Mouse (Mus musculus) midbrain, embryonic 15.5 days (tissue): Measurements from ENCODE around the gene Clta. TPM values are rescaled to one million over a fixed set of nuclear protein-coding genes. Genes with fewer than 3 reads are reported as not detected.
A peak's percentile ranks its signal among the peaks of the same experiment; 100 is the strongest.

Source experiments
- ATAC-seq: fragments of 200-750 bp; cut with Nextera tagmentation; replicated peaks from 2 replicates; pipeline ENCODE4 v1.8.0; 2017; ENCODE audit warnings: moderate TSS enrichment
- H3K27ac ChIP-seq: fragments of 300-500 bp; sonication (generic); 2 replicates; pipeline ENCODE4 v1.5.1; 2015; ENCODE audit warnings: mild to moderate bottlenecking, inconsistent platforms
- H3K27me3 ChIP-seq: fragments of 300-500 bp; sonication (generic); replicated peaks from 2 replicates; pipeline ENCODE4 v1.6.1; 2015; ENCODE audit warnings: inconsistent platforms
- H3K36me3 ChIP-seq: fragments of 300-500 bp; sonication (generic); replicated peaks from 2 replicates; pipeline ENCODE4 v1.6.1; 2015; ENCODE audit warnings: inconsistent platforms
- H3K4me1 ChIP-seq: fragments of 300-500 bp; sonication (generic); 2 replicates; pipeline ENCODE4 v1.6.1; 2015; ENCODE audit warnings: inconsistent platforms
- H3K4me2 ChIP-seq: fragments of 300-500 bp; sonication (generic); 2 replicates; pipeline ENCODE4 v1.6.1; 2015; ENCODE audit warnings: inconsistent platforms, mild to moderate bottlenecking, moderate library complexity
- H3K4me3 ChIP-seq: fragments of 300-500 bp; sonication (generic); 2 replicates; pipeline ENCODE4 v1.5.1; 2015; ENCODE audit warnings: mild to moderate bottlenecking, inconsistent platforms
- H3K9ac ChIP-seq: fragments of 300-500 bp; sonication (generic); 2 replicates; pipeline ENCODE4 v1.6.1; 2015; ENCODE audit warnings: mild to moderate bottlenecking, inconsistent platforms
- H3K9me3 ChIP-seq: fragments of 300-500 bp; sonication (generic); 2 replicates; pipeline ENCODE4 v1.6.1; 2016; ENCODE audit warnings: inconsistent platforms
- WGBS: fragments of 180-500 bp; shearing (Covaris S2); methylation state at CpG from one replicate; pipeline ENCODE4 v1.1.7; 2015; ENCODE audit warnings: mixed read lengths; 5-methylcytosine and 5-hydroxymethylcytosine counted together
- polyA plus RNA-seq: library from polyadenylated mRNA; unstranded; fragments of >200 nt; fragmentation: Nextera tagmentation; extraction: Ambion mirVana; gene quantifications from 2 replicates; pipeline ENCODE4 v1.2.1, GENCODE M21; 2015

Gene Clta
- polyA plus RNA-seq, 1 experiment from 2014 or later, result 334 TPM

- Histone ChIP-seq H3K4me3 (peak overlapping the region; percentile 67; the same call in 1 of the 2 replicates), H3K4me2 (peak overlapping the region; percentile 59), H3K9ac (peak overlapping the region; percentile 20; the same call in 1 of the 2 replicates), H3K36me3 (no peaks in the 10 kb centered on the region), H3K9me3 (no peaks in the 10 kb centered on the region), H3K4me1 (peaks cover 18% of the 10 kb centered on the region), H3K27ac (no peak overlapping the region), H3K27me3 (no peaks in the 10 kb centered on the region)
- WGBS, result 66% methylated on average over 4 of the region's 4 CpGs
- ATAC-seq, result no peak
Observed at GRCm38 (mm10) chr4:44070641-44071040, 66.4 kb downstream of the Clta start.

- H3K4me3 ChIP-seq, result peak overlapping the region; percentile 67
- peak; percentile 14; the same call in 1 of the 2 replicates for ATAC-seq
- peak overlapping the region; percentile 59 for H3K4me2 ChIP-seq
- H3K27ac ChIP-seq, result peak overlapping the region; percentile 86
- no peaks in the 10 kb centered on the region for H3K27me3 ChIP-seq
- WGBS, result 13% methylated on average over 11 of the region's 11 CpGs
- peak overlapping the region; percentile 76 for H3K9ac ChIP-seq
- H3K9me3 ChIP-seq, result no peaks in the 10 kb centered on the region
- H3K36me3 ChIP-seq, result no peaks in the 10 kb centered on the region
- peaks cover 18% of the 10 kb centered on the region for H3K4me1 ChIP-seq
Observed at GRCm38 (mm10) chr4:44071741-44072145, 67.5 kb downstream of the Clta start.

DNA sequence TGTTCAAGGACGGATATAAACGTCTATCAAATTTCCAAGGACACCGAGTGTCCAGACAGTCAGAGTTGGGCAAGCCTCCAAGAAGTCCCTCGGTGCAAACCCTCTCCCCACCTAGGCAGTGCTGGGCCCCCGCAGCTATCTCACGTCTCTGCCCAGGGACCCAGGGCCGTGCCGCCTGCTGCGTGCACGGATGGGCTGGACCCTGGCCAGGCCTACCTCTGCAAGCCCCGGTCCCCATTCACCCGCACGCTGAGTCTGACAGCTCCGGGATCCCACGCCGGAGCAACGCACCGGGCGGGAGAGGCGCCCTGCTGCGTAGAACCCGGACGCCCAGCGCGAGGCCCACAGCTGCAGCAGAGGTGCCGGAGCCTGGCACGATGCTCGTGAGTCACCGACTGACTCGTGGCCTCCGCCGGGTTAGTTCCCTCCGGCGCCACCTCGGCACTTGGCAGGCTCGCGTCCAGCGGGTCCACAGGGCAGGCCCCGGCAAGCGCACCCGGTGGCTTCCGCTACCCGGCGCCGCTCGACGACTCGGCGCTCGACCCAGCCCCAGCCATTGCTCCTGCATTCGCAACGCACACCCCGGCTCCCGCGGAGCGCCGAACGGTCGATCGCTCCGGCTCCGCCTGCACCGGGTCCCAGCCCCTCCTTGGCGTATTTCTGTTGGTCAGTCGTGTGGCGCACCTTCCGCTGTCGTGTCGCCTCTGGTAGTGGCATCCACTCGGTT is 68.1 kb downstream of the Clta start:
- peak; percentile 99 for ATAC-seq
- Histone ChIP-seq H3K4me1 (peaks cover 18% of the 10 kb centered on the region), H3K27ac (peak overlapping the region; percentile 86), H3K4me2 (peak overlapping the region; percentile 59), H3K27me3 (no peaks in the 10 kb centered on the region), H3K4me3 (peak overlapping the region; percentile 67), H3K9me3 (no peaks in the 10 kb centered on the region), H3K36me3 (no peaks in the 10 kb centered on the region), H3K9ac (peak overlapping the region; percentile 76)
- under 1% methylated on average over 70 of the region's 70 CpGs for WGBS

DNA sequence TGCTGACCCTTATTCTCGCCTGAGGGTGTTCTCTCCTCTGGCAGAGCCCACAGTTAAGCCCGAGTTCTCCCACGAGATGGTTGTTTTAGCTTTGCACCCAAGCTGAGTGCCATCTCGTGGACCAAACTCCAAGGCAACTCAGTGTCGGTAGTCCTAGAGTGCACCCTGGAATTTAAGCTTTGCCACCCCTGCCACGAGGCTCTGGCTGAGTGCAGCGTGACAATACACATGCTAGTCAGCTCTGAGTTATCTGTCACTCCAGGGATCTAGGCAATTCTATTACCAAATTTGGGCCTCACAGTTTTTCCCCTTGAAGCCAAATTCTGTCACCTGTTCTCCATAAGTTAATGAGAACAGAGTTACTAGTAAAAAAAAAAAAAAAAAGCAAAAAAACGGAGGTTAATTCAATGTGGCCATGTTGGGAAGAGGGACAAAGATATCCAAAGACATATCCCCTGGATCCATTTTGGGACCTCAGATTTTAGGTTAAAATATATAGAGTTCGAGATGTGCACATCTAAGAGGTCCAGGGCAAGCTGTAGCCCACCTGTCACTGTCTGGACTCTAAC is 68.7 kb downstream of the Clta start:
- H3K9me3 ChIP-seq, result no peaks in the 10 kb centered on the region
- 9% methylated on average over 9 of the region's 9 CpGs for WGBS
- peak overlapping the region; percentile 86 for H3K27ac ChIP-seq
- peak overlapping the region; percentile 59 for H3K4me2 ChIP-seq
- peak; percentile 79 for ATAC-seq
- peak overlapping the region; percentile 76 for H3K9ac ChIP-seq
- no peaks in the 10 kb centered on the region for H3K27me3 ChIP-seq
- no peaks in the 10 kb centered on the region for H3K36me3 ChIP-seq
- H3K4me1 ChIP-seq, result peaks cover 18% of the 10 kb centered on the region
- peak overlapping the region; percentile 67 for H3K4me3 ChIP-seq

GRCm38 (mm10) chr4:44073799-44074198 is 69.5 kb downstream of the Clta start:
- Histone ChIP-seq H3K36me3 (no peaks in the 10 kb centered on the region), H3K9ac (no peak overlapping the region), H3K4me3 (no peak overlapping the region), H3K4me2 (no peak overlapping the region), H3K4me1 (peaks cover 18% of the 10 kb centered on the region), H3K27me3 (no peaks in the 10 kb centered on the region), H3K27ac (no peak overlapping the region), H3K9me3 (no peaks in the 10 kb centered on the region)
- WGBS, result 89% methylated on average over 3 of the region's 3 CpGs
- ATAC-seq, result no peak

GRCm38 (mm10) chr4:44074422-44074821 is 70.2 kb downstream of the Clta start:
- no peaks in the 10 kb centered on the region for H3K27me3 ChIP-seq
- peaks cover 18% of the 10 kb centered on the region for H3K4me1 ChIP-seq
- no peak overlapping the region for H3K9ac ChIP-seq
- no peaks in the 10 kb centered on the region for H3K9me3 ChIP-seq
- no peak overlapping the region for H3K4me2 ChIP-seq
- WGBS, result 80% methylated on average over 4 of the region's 4 CpGs
- no peaks in the 10 kb centered on the region for H3K36me3 ChIP-seq
- H3K27ac ChIP-seq, result no peak overlapping the region
- H3K4me3 ChIP-seq, result no peak overlapping the region
- ATAC-seq, result no peak

DNA sequence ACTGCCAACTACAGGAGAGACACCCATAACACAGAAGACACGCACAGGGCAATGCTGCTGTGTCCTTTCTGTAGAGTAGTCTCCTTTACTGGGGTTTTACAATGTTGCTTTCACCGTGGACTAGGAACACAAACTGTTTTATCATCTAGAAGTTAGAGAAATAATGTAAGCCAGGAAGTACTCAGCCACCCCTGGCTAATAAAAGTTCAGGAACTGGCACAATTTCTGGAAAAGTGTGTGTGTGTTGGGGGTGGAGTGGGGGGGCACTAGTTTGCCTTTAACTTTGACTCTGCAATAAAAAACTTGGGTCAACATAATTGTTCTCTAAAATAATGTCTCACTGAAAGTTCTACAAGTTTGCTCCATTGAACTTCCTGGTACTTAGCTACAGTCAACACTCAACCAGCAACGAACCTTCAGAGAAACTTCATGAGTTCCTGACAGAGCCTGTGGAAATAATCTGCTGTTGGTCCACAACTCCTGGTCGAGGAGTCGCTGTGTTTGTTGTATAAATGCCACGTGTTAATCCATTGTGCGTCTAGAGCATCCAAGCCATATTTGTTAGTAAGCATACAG is 74.2 kb downstream of the Clta start:
- 91% methylated on average over 7 of the region's 7 CpGs for WGBS
- no peak overlapping the region for H3K4me3 ChIP-seq
- no peak for ATAC-seq
- no peaks in the 10 kb centered on the region for H3K4me1 ChIP-seq
- no peaks in the 10 kb centered on the region for H3K27me3 ChIP-seq
- H3K4me2 ChIP-seq, result no peak overlapping the region
- H3K9me3 ChIP-seq, result no peaks in the 10 kb centered on the region
- H3K9ac ChIP-seq, result no peak overlapping the region
- no peaks in the 10 kb centered on the region for H3K36me3 ChIP-seq
- H3K27ac ChIP-seq, result no peak overlapping the region

Other genes starting within 250 kb of the Clta start
- not detected in 2 replicates for gene Olfr159, start 233.4 kb upstream of the Clta start, polyA plus RNA-seq
- gene Olfr156, start 180.6 kb upstream of the Clta start, polyA plus RNA-seq, result not detected in 2 replicates
- not detected in 2 replicates for gene Olfr157, start 164.3 kb upstream of the Clta start, polyA plus RNA-seq
- gene Olfr155, start 152.9 kb upstream of the Clta start, polyA plus RNA-seq, result not detected in 2 replicates
- gene Reck, start 128.9 kb upstream of the Clta start, polyA plus RNA-seq, result 6.7 and 7.0 TPM in 2 replicates
- 28.6 and 29.2 TPM in 2 replicates for gene Glipr2, start 47.1 kb upstream of the Clta start, polyA plus RNA-seq
- not detected in 2 replicates for gene Ccin, start 21.0 kb upstream of the Clta start, polyA plus RNA-seq
- gene Gne, start 79.7 kb downstream of the Clta start, polyA plus RNA-seq, result 25.5 and 29.3 TPM in 2 replicates
- gene Rnf38, start 229.3 kb downstream of the Clta start, polyA plus RNA-seq, result 38.9 and 40.6 TPM in 2 replicates